Mouse (Mus musculus) olfactory bulb, adult 2 months (tissue): ENCODE data around the gene Gm6812.
"Not testable (repeated sequence)": the region's sequence is repeated elsewhere in the genome, so short reads cannot be mapped to it uniquely, and the experiment has no call there.

Source experiments
- CTCF ChIP-seq: fragments of 200-500 bp; IDR thresholded peaks from 2 replicates; pipeline ENCODE4 v1.5.1; 2012; ENCODE audit warnings: low read depth, mild to moderate bottlenecking, low read length, moderate library complexity; ENCODE audit not compliant: insufficient read depth
- POLR2A ChIP-seq: fragments of 200-500 bp; IDR thresholded peaks from 2 replicates; pipeline ENCODE4 v1.6.1; 2012; ENCODE audit warnings: mild to moderate bottlenecking, low read depth, low read length, moderate library complexity; ENCODE audit not compliant: insufficient read depth

- TF ChIP-seq CTCF, POLR2A: not testable (repeated sequence)
These were observed at the start of gene Gm6812 for GRCm38 (mm10) chrX:68892953-68893352.
